Mouse (Mus musculus): ENCODE results near the gene Rara. TPM values are rescaled to one million over a fixed set of nuclear protein-coding genes. Genes with fewer than 3 reads are reported as not detected.
A peak's percentile ranks its signal among the peaks of the same experiment; 100 is the strongest.

Gene Rara
- 31.4 and 33.4 TPM in 2 replicates for polyA plus RNA-seq (2014; fragmentation: Nextera tagmentation; extraction: Ambion mirVana)

DNA sequence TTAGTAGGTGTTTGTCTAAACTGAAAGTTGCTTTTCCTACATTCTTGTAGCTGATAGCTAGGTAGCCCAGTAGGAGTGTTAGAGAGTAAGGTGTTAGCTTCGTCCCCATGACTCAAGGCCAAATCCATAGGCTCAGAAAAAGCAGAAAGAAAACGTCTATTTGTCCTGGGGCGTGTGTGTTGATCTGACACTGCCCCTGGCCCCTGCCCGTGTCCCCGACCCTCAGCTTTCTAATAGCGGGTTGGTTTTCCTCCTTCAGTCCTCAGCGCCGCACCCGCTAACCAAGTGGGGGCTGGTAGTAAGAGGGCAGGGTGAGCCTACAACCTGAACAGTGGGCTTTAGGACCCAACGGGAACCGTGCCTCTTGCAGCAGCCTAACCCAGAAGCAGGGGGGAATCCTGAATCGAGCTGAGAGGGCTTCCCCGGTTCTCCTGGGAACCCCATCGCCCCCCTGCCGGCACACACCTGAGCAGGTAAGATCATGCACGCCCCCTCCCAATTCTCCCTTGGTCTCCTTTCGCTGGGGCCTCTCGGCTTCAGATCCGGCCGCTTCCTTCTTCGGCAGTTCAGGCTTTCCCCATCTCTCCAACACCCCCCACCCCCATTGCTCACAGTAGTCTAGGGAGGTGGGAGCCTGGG, at the start of gene Rara:
Rara (plus strand) TSS at position 381 of the 639 bp plus-strand sequence.
- WGBS = 5% methylated on average over 21 of the region's 21 CpGs

DNA sequence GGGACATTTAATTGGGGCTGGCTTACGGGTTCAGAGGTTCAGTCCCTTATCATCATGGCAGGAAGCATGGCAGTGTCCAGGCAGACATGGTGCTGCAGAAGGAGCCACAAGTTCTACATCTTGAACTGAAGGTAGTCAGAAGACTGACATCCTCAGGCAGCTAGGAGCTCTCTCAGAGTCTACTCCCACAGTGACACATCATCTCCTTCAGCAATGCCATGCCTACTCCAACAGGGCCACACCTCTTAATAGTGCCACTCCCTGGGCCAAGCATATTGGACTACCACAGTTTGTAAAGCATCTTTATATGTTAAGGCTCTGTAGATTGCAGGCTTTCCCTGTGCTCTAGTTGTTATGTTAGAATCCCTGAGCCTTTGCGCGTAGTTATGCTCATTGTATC, 39.9 kb upstream of the Rara start:
- no peaks in the 10 kb centered on the region for H3K4me1 ChIP-seq (ENCODE audit: control insufficient read depth in 2 of 2, insufficient read depth in 2 of 2, low read length in 2 of 2)
- no peak overlapping the region for H3K9ac ChIP-seq (ENCODE audit: low read length)
- H3K27ac ChIP-seq (replicated peaks in 1 of 2; ENCODE audit: control insufficient read depth in 1 of 2, insufficient read depth in 1 of 2, low read depth in 2 of 2, low read length in 2 of 2) = no peak overlapping the region
- H3K9me3 ChIP-seq (ENCODE audit: control insufficient read depth, low read length) = no peaks in the 10 kb centered on the region
- no peaks in the 10 kb centered on the region for H3K27me3 ChIP-seq (ENCODE audit: control insufficient read depth, insufficient read depth, low read length)
- peaks cover 71% of the 10 kb centered on the region for H3K36me3 ChIP-seq (ENCODE audit: control insufficient read depth, insufficient read depth, low read length)
- ATAC-seq (ENCODE audit: insufficient number of reproducible peaks, insufficient read depth, low FRiP score, low read depth) = no peak
- WGBS = 97% methylated on average over 3 of the region's 3 CpGs
- no peak overlapping the region for H3K4me3 ChIP-seq (ENCODE audit: control insufficient read depth in 1 of 2, insufficient read depth in 1 of 2, low read depth in 1 of 2, low read length in 2 of 2)
- H3K4me2 ChIP-seq (ENCODE audit: low read length) = no peak overlapping the region

More for the DNA sequence above, at the start of gene Rara:
- H3K27ac ChIP-seq (replicated peaks in 1 of 2; ENCODE audit: control insufficient read depth in 1 of 2, insufficient read depth in 1 of 2, low read depth in 2 of 2, low read length in 2 of 2) = peak within 1 kb of the TSS; percentile 97 to 100
- no peaks in the 10 kb centered on the region for H3K36me3 ChIP-seq (ENCODE audit: control insufficient read depth, insufficient read depth, low read length)
- H3K9me3 ChIP-seq (ENCODE audit: control insufficient read depth, low read length) = no peaks in the 10 kb centered on the region
- H3K4me3 ChIP-seq (ENCODE audit: control insufficient read depth in 1 of 2, insufficient read depth in 1 of 2, low read depth in 1 of 2, low read length in 2 of 2) = peak within 1 kb of the TSS; percentile 74 to 85
- no peaks in the 10 kb centered on the region for H3K27me3 ChIP-seq (ENCODE audit: control insufficient read depth, insufficient read depth, low read length)
- no peak for ATAC-seq (ENCODE audit: insufficient number of reproducible peaks, insufficient read depth, low FRiP score, low read depth)
- peak within 1 kb of the TSS; percentile 92 for H3K9ac ChIP-seq (ENCODE audit: low read length)
- H3K4me2 ChIP-seq (ENCODE audit: low read length) = peak within 1 kb of the TSS; percentile 69
- H3K4me1 ChIP-seq (ENCODE audit: control insufficient read depth in 2 of 2, insufficient read depth in 2 of 2, low read length in 2 of 2) = peaks cover 63 to 79% of the 10 kb centered on the region in 2 experiments

DNA sequence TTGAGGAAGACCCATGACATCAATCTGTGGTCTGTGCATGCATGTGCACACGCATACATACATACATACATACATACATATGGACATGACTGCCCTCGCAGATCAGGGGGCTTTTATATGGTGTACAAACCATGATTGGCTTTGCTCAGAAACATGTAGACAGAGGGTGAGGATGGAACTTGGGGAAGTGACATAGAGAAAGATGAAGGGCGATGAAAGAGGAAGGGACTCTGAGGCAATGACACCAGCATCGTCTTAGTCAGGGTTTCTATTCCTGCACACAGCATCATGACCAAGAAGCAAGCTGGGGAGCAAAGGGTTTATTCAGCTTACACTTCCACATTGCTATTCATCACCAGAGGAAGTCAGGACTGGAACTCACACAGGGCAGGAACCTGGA, 38.5 kb upstream of the Rara start:
- 93% methylated on average over 4 of the region's 4 CpGs for WGBS
- Histone ChIP-seq H3K9me3 (ENCODE audit: control insufficient read depth, low read length) (no peaks in the 10 kb centered on the region), H3K36me3 (ENCODE audit: control insufficient read depth, insufficient read depth, low read length) (peaks cover 85% of the 10 kb centered on the region), H3K4me3 (ENCODE audit: control insufficient read depth in 1 of 2, insufficient read depth in 1 of 2, low read depth in 1 of 2, low read length in 2 of 2) (no peak overlapping the region), H3K9ac (ENCODE audit: low read length) (no peak overlapping the region), H3K4me1 (ENCODE audit: control insufficient read depth in 2 of 2, insufficient read depth in 2 of 2, low read length in 2 of 2) (no peaks in the 10 kb centered on the region), H3K4me2 (ENCODE audit: low read length) (no peak overlapping the region), H3K27ac (replicated peaks in 1 of 2; ENCODE audit: control insufficient read depth in 1 of 2, insufficient read depth in 1 of 2, low read depth in 2 of 2, low read length in 2 of 2) (no peak overlapping the region), H3K27me3 (ENCODE audit: control insufficient read depth, insufficient read depth, low read length) (no peaks in the 10 kb centered on the region)
- no peak for ATAC-seq (ENCODE audit: insufficient number of reproducible peaks, insufficient read depth, low FRiP score, low read depth)

DNA sequence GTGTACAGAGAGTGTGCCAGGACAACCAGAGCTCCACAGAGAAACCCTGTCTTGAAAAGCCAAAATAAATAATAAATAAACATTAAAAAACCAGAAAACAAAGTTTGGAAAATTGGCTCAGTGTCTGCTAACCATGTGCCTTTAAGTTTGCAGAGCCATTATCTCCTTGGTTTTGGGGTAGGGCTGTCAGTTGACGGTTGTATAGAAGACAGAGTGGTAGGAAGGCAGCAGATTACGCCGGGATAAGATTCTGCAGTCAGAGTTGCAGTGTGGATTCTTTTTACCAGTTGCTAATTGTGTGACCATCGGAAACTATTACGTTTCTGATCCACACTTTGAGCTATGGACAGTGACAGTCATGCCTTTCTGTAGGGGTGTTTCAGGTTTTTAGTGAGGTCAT, 37.6 kb upstream of the Rara start:
- 76% methylated on average over 5 of the region's 5 CpGs for WGBS
- no peak for ATAC-seq (ENCODE audit: insufficient number of reproducible peaks, insufficient read depth, low FRiP score, low read depth)
- Histone ChIP-seq H3K9me3 (ENCODE audit: control insufficient read depth, low read length) (no peaks in the 10 kb centered on the region), H3K27ac (replicated peaks in 1 of 2; ENCODE audit: control insufficient read depth in 1 of 2, insufficient read depth in 1 of 2, low read depth in 2 of 2, low read length in 2 of 2) (no peak overlapping the region), H3K4me3 (ENCODE audit: control insufficient read depth in 1 of 2, insufficient read depth in 1 of 2, low read depth in 1 of 2, low read length in 2 of 2) (no peak overlapping the region), H3K27me3 (ENCODE audit: control insufficient read depth, insufficient read depth, low read length) (no peaks in the 10 kb centered on the region), H3K4me1 (ENCODE audit: control insufficient read depth in 2 of 2, insufficient read depth in 2 of 2, low read length in 2 of 2) (no peaks in the 10 kb centered on the region), H3K36me3 (ENCODE audit: control insufficient read depth, insufficient read depth, low read length) (peaks cover 91% of the 10 kb centered on the region), H3K4me2 (ENCODE audit: low read length) (no peak overlapping the region), H3K9ac (ENCODE audit: low read length) (no peak overlapping the region)

DNA sequence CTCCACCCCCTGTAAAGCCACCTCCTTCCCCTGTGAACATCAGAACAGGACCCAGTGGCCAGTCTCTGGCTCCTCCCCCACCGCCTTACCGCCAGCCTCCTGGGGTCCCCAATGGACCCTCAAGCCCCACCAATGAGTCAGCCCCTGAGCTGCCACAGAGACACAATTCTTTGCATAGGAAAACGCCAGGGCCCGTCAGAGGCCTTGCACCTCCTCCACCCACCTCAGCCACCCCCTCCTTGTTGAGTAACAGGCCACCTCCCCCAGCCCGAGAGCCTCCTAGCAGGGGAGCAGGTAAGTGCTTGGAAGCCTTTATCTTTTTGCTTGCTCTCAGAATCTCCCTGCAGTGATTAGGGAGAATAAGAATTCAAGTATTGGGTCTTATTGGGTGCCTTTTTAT, 35.2 kb upstream of the Rara start:
- H3K27me3 ChIP-seq (ENCODE audit: control insufficient read depth, insufficient read depth, low read length) = no peaks in the 10 kb centered on the region
- 75% methylated on average over 5 of the region's 5 CpGs for WGBS
- no peak overlapping the region for H3K27ac ChIP-seq (replicated peaks in 1 of 2; ENCODE audit: control insufficient read depth in 1 of 2, insufficient read depth in 1 of 2, low read depth in 2 of 2, low read length in 2 of 2)
- H3K4me3 ChIP-seq (ENCODE audit: control insufficient read depth in 1 of 2, insufficient read depth in 1 of 2, low read depth in 1 of 2, low read length in 2 of 2) = no peak overlapping the region
- no peak for ATAC-seq (ENCODE audit: insufficient number of reproducible peaks, insufficient read depth, low FRiP score, low read depth)
- no peak overlapping the region for H3K9ac ChIP-seq (ENCODE audit: low read length)
- no peak overlapping the region for H3K4me2 ChIP-seq (ENCODE audit: low read length)
- no peaks in the 10 kb centered on the region for H3K9me3 ChIP-seq (ENCODE audit: control insufficient read depth, low read length)
- H3K36me3 ChIP-seq (ENCODE audit: control insufficient read depth, insufficient read depth, low read length) = peaks cover 89% of the 10 kb centered on the region
- H3K4me1 ChIP-seq (ENCODE audit: control insufficient read depth in 2 of 2, insufficient read depth in 2 of 2, low read length in 2 of 2) = no peaks in the 10 kb centered on the region

DNA sequence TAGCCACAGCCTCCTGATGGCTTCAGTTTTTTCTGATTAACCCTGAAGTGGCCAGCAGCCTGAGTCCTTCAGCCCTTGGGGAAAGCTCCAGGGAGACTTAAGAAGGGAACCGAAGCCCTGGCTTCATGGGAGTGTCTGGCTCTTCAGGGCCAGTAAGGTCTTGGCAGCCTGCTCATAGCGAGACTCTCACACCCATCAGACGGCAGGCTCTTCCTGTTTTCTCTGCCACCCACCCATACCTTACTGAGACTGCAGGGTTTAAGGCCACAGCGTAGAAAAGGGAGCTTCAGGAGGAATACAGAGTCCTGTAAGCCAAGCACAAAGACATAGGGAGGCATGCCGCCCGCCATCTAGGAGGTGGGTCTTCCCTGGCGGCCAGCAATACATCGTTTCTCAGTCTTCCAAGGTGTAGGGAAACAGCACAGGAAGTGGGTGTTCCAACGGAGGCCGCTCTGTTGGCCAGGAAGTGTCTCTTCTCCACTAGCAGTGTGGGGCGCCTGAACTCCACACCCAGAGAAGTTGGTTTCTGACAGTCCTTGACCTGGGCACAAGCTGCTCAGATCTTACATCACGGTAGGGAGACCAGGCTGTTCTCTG, 27.0 kb upstream of the Rara start:
- H3K4me1 ChIP-seq (ENCODE audit: control insufficient read depth in 2 of 2, insufficient read depth in 2 of 2, low read length in 2 of 2) = peaks cover 15 to 28% of the 10 kb centered on the region in 2 experiments
- no peak overlapping the region for H3K27ac ChIP-seq (replicated peaks in 1 of 2; ENCODE audit: control insufficient read depth in 1 of 2, insufficient read depth in 1 of 2, low read depth in 2 of 2, low read length in 2 of 2)
- H3K9me3 ChIP-seq (ENCODE audit: control insufficient read depth, low read length) = no peaks in the 10 kb centered on the region
- no peak overlapping the region for H3K9ac ChIP-seq (ENCODE audit: low read length)
- no peak overlapping the region for H3K4me2 ChIP-seq (ENCODE audit: low read length)
- no peak overlapping the region for H3K4me3 ChIP-seq (ENCODE audit: control insufficient read depth in 1 of 2, insufficient read depth in 1 of 2, low read depth in 1 of 2, low read length in 2 of 2)
- no peak for ATAC-seq (ENCODE audit: insufficient number of reproducible peaks, insufficient read depth, low FRiP score, low read depth)
- no peaks in the 10 kb centered on the region for H3K27me3 ChIP-seq (ENCODE audit: control insufficient read depth, insufficient read depth, low read length)
- peaks cover 67% of the 10 kb centered on the region for H3K36me3 ChIP-seq (ENCODE audit: control insufficient read depth, insufficient read depth, low read length)
- WGBS = 71% methylated on average over 12 of the region's 12 CpGs

DNA sequence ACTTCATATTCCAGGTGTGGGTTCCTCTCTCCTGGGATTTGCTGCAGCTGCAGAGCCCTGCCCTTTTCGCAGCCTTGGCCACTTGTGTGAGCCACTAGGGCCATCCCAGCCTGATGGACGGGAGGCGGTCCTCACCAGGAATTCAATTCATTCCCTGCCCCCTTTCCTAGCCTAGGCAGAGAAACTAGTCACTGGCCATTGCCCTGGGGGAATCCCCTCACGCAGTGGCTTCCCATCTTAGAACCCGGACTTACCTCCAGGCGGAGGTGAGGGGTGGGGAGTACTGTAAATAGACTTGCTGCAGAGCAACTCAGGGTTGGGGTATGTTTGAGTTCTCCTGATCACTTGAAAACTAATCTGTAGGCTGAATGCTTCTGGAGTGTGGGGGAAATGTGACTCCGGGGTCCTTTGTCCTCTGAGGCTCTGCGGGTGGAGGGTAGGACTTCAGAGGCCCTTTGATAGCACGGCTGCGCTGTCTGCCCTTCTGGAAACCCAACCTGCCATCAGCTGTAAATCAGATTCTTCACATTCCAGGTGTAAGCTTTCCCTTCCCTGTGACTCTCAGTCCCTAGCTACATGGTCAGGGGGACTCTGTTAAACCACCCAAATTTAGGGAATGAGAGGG, 24.9 kb upstream of the Rara start:
- H3K4me1 ChIP-seq (ENCODE audit: control insufficient read depth in 2 of 2, insufficient read depth in 2 of 2, low read length in 2 of 2) = peaks cover 17 to 30% of the 10 kb centered on the region in 2 experiments
- peak overlapping the region; percentile 9; the same call in 1 of the 2 replicates for H3K9ac ChIP-seq (ENCODE audit: low read length)
- no peaks in the 10 kb centered on the region for H3K9me3 ChIP-seq (ENCODE audit: control insufficient read depth, low read length)
- H3K36me3 ChIP-seq (ENCODE audit: control insufficient read depth, insufficient read depth, low read length) = peaks cover 51% of the 10 kb centered on the region
- H3K4me3 ChIP-seq (ENCODE audit: control insufficient read depth in 1 of 2, insufficient read depth in 1 of 2, low read depth in 1 of 2, low read length in 2 of 2) = no peak overlapping the region
- H3K4me2 ChIP-seq (ENCODE audit: low read length) = peak overlapping the region; percentile 27
- H3K27me3 ChIP-seq (ENCODE audit: control insufficient read depth, insufficient read depth, low read length) = no peaks in the 10 kb centered on the region
- peak overlapping the region; percentile 77 to 83 for H3K27ac ChIP-seq (replicated peaks in 1 of 2; ENCODE audit: control insufficient read depth in 1 of 2, insufficient read depth in 1 of 2, low read depth in 2 of 2, low read length in 2 of 2)
- 11% methylated on average over 10 of the region's 10 CpGs for WGBS
- ATAC-seq (ENCODE audit: insufficient number of reproducible peaks, insufficient read depth, low FRiP score, low read depth) = no peak; the same call in 1 of the 2 replicates
